Comparison of ENCODE assay signal across 9 mouse cellular contexts in the genomic region with DNA sequence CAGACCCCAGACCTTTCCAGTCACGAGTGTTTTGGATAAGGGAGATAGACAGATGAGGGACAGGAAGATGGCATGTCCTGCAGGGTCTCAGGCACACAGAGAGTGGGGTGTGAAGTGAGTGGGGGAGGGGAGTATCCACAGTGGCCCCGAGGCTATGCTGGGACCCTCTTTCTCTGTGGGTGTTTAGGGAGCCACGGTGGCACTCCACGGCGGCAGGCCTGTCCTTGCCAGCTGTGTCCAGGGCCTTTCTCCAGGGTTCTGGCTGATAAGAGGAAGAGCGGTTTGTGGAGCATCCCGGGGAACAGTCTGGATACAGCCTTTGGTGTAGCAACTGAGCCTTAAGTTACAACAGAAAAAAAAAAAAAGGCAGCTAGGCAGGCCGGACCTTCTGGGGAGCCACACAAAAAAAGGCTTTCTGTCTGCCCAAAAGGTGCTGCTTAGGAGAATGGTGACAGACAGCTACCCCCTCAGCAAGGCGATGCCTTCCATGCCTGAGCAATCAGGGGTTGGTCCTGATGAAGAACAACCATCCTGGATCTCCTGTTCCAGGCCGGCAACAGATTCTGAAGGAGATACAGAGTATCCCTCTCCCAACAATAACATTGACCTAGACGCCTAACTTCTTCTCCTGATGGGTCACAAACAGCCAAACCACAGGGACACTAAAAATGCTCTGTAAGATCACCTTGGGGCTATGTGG.
DNase-seq lines count a peak whose midpoint lies in the region; ATAC-seq and TF ChIP-seq lines count a peak whose summit lies in the region.
"Had no signal": no experiment of that assay in that cellular context is flagged by ENCODE, and none has a peak within 500 bp of the region (broad histone marks: within the 10 kb centered on the region; RNA-seq: fewer than 3 reads in every experiment).

No protein-coding gene starts in this region.

- peaks cover 7% of the 10 kb centered on the region for H3K4me1 ChIP-seq in forebrain, embryonic 12.5 days
- no peaks in the 10 kb centered on the region for H3K4me1 ChIP-seq in forebrain, embryonic 14.5 days (ENCODE audit: control insufficient read depth, insufficient read depth, low read length)
- H3K4me1 ChIP-seq in kidney, embryonic 14.5 days (ENCODE audit: control insufficient read depth, insufficient read depth, low read length): peaks cover 63% of the 10 kb centered on the region
- peaks cover 46% of the 10 kb centered on the region for H3K4me1 ChIP-seq in neural tube, embryonic 13.5 days (replicated peaks)
- peaks cover 47% of the 10 kb centered on the region for H3K4me1 ChIP-seq in olfactory bulb, adult 2 months (ENCODE audit: control insufficient read depth, insufficient read depth, low read length)

- 0 out of 2 replicates have a peak, but pooled peaks cover 3% of the 10 kb centered on the region for H3K27me3 ChIP-seq in forebrain, embryonic 12.5 days
- H3K27me3 ChIP-seq in forebrain, embryonic 14.5 days (replicated peaks; ENCODE audit: control insufficient read depth, insufficient read depth, low read length): no peaks in the 10 kb centered on the region
- no peaks in the 10 kb centered on the region for H3K27me3 ChIP-seq in kidney, embryonic 14.5 days (ENCODE audit: control insufficient read depth, insufficient read depth, low read length)
- no peaks in the 10 kb centered on the region for H3K27me3 ChIP-seq in neural tube, embryonic 13.5 days

- no peak for DNase-seq in forebrain, embryonic 14.5 days (ENCODE audit: low spot score)
- no peak for DNase-seq in kidney, adult 8-10 months
- DNase-seq in neural tube, embryonic 10.5 days (ENCODE audit: extremely low spot score, low spot score): no peak
- no peak for DNase-seq in ovary, postnatal 14 days (ENCODE audit: low spot score)
- DNase-seq: right cerebral cortex, adult 18-20 months had no signal

- TF ChIP-seq CTCF in olfactory bulb, adult 2 months (IDR thresholded peaks at IDR 0.05; ENCODE audit: insufficient read depth, low read depth, low read length): no peak

- ATAC-seq in forebrain, embryonic 12.5 days (ENCODE audit: low FRiP score): 0 out of 2 replicates have a peak, but pooled peaks have one; percentile 12
- no peak for ATAC-seq in forebrain, embryonic 14.5 days
- ATAC-seq in kidney, embryonic 14.5 days (ENCODE audit: low FRiP score, low TSS enrichment): no peak
- ATAC-seq in neural tube, embryonic 13.5 days (ENCODE audit: low read depth): no peak

- no peaks in the 10 kb centered on the region for H3K9me3 ChIP-seq in forebrain, embryonic 12.5 days
- H3K9me3 ChIP-seq in forebrain, embryonic 14.5 days (replicated peaks; ENCODE audit: control insufficient read depth, low read length): no peaks in the 10 kb centered on the region
- H3K9me3 ChIP-seq in kidney, embryonic 14.5 days (ENCODE audit: control insufficient read depth, low read length): no peaks in the 10 kb centered on the region
- H3K9me3 ChIP-seq in neural tube, embryonic 13.5 days: no peaks in the 10 kb centered on the region

- no peak overlapping the region for H3K4me3 ChIP-seq in forebrain, embryonic 12.5 days (replicated peaks)
- H3K4me3 ChIP-seq in forebrain, embryonic 14.5 days (ENCODE audit: low read depth, low read length): no peak overlapping the region
- no peak overlapping the region for H3K4me3 ChIP-seq in kidney, embryonic 14.5 days (ENCODE audit: low read length)
- H3K4me3 ChIP-seq in neural tube, embryonic 13.5 days: no peak overlapping the region
- H3K4me3 ChIP-seq in olfactory bulb, adult 2 months (ENCODE audit: insufficient read depth, low read depth, low read length): no peak overlapping the region

- no peak overlapping the region for H3K4me2 ChIP-seq in forebrain, embryonic 12.5 days
- no peak overlapping the region for H3K4me2 ChIP-seq in forebrain, embryonic 14.5 days (ENCODE audit: low read length)
- H3K4me2 ChIP-seq in kidney, embryonic 14.5 days (replicated peaks; ENCODE audit: low read depth, low read length): no peak overlapping the region; the same call in 1 of the 2 replicates
- no peak overlapping the region for H3K4me2 ChIP-seq in neural tube, embryonic 13.5 days

- 76% methylated on average over 11 of the region's 11 CpGs for WGBS in forebrain, embryonic 12.5 days
- WGBS in forebrain, embryonic 14.5 days: 72% methylated on average over 11 of the region's 11 CpGs
- WGBS in kidney, embryonic 14.5 days: 69% methylated on average over 11 of the region's 11 CpGs
- 79% methylated on average over 11 of the region's 11 CpGs for WGBS in neural tube, embryonic 13.5 days
- WGBS in olfactory bulb, adult 2 months: 81% methylated on average over 11 of the region's 11 CpGs

- H3K36me3 ChIP-seq in forebrain, embryonic 12.5 days (replicated peaks): no peaks in the 10 kb centered on the region
- no peaks in the 10 kb centered on the region for H3K36me3 ChIP-seq in forebrain, embryonic 14.5 days (ENCODE audit: control insufficient read depth, insufficient read depth, low read length)
- no peaks in the 10 kb centered on the region for H3K36me3 ChIP-seq in kidney, embryonic 14.5 days (ENCODE audit: control insufficient read depth, insufficient read depth, low read length)
- no peaks in the 10 kb centered on the region for H3K36me3 ChIP-seq in neural tube, embryonic 13.5 days

- no peak overlapping the region for H3K9ac ChIP-seq in forebrain, embryonic 12.5 days
- no peak overlapping the region for H3K9ac ChIP-seq in forebrain, embryonic 14.5 days (ENCODE audit: low read length)
- 0 out of 2 replicates have a peak overlapping the region, but pooled peaks have one; percentile 7 for H3K9ac ChIP-seq in kidney, embryonic 14.5 days (ENCODE audit: low read depth, low read length)
- no peak overlapping the region for H3K9ac ChIP-seq in neural tube, embryonic 13.5 days

- TF ChIP-seq POLR2A in olfactory bulb, adult 2 months (IDR thresholded peaks at IDR 0.05; ENCODE audit: insufficient read depth, low read depth, low read length): no peak

- H3K27ac ChIP-seq in forebrain, embryonic 12.5 days: no peak overlapping the region
- H3K27ac ChIP-seq in forebrain, embryonic 14.5 days (ENCODE audit: low read depth, low read length): no peak overlapping the region
- H3K27ac ChIP-seq in kidney, embryonic 14.5 days (ENCODE audit: low read depth, low read length): no peak overlapping the region; the same call in 1 of the 2 replicates
- H3K27ac ChIP-seq in neural tube, embryonic 13.5 days (replicated peaks): peak overlapping the region; percentile 23; the same call in 1 of the 2 replicates
- peak overlapping the region; percentile 43 for H3K27ac ChIP-seq in olfactory bulb, adult 2 months (ENCODE audit: insufficient read depth, low read depth, low read length)

Comparison
In these comparisons a context has a peak if more than half of its experiments do, and no peak if none do; other contexts are left out.
1. H3K27ac ChIP-seq: peak in neural tube, embryonic 13.5 days (single experiment) and olfactory bulb, adult 2 months (single experiment); none in forebrain, embryonic 12.5 days (single experiment), forebrain, embryonic 14.5 days (single experiment) and kidney, embryonic 14.5 days (single experiment).